Mouse (Mus musculus) small intestine, adult 2 months (tissue): ENCODE results near the gene Rtkn2.

ENCODE experiments used
- CTCF ChIP-seq: fragments of 200-500 bp; IDR thresholded peaks from 2 replicates; pipeline ENCODE4 v1.5.1; 2012; ENCODE audit warnings: low read depth, mild to moderate bottlenecking, control low read depth, inconsistent platforms, low read length, moderate library complexity, mixed read lengths; ENCODE audit not compliant: insufficient replicate concordance, insufficient read length; ENCODE audit errors: extremely low read depth
- POLR2A ChIP-seq: fragments of 200-500 bp; IDR thresholded peaks from 2 replicates; pipeline ENCODE4 v1.6.1; 2012; ENCODE audit warnings: low read depth, mild to moderate bottlenecking, control low read depth, inconsistent platforms, low read length, moderate library complexity

- no peak for TF ChIP-seq CTCF
- TF ChIP-seq POLR2A: no peak
These were observed 100.7 kb downstream of the Rtkn2 start for GRCm38 (mm10) chr10:68079910-68080670.
